Mouse (Mus musculus) v-Abl transformed pro-B cells (cell line): ENCODE results near the gene 2010111I01Rik.

Experiments used
- in situ Hi-C, 2 experiments: fragments of 400-800 bp; cut with MboI; formaldehyde crosslinking; loops; one replicate each; pipeline ENCODE4 v1.15.1; 2025; ENCODE audit not compliant: unreplicated experiment in 2 of 2

Gene 2010111I01Rik

DNA sequence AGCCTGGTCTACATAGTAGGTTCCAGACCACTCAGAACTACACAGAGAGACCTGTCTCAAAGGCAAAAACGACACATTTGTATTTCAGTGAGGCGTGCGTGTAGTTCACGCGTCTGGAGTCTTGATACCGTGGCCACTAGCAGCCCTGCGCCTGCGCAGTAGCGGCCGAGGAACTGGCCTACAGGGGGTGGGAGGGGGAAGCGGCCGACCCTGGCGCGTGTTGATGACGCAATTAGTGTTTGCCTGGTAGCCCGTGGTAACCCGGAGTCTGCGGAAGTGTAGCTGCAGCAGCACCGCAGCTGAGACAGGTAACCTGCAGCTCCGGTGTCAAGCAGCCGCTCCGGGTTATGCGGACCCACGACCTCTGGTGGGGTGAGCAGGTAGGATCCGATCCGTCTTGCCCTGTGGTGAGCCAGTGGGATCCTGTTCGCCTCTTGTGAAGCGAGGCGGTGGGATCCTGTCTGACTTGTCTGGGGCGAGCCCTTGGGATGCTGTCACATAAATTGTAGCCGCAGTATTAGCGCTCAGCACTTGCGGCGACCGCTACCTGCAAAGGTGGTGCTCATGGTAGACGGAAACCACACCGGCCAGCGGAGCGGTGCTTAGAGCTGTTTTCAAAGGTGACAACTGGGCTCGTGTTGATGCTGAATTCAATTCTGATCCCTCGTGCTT is at the start of gene 2010111I01Rik:
TSS of gene 2010111I01Rik (plus strand) at position 254 of the 672 bp plus-strand sequence.
- in situ Hi-C loops, result no loop called here

DNA sequence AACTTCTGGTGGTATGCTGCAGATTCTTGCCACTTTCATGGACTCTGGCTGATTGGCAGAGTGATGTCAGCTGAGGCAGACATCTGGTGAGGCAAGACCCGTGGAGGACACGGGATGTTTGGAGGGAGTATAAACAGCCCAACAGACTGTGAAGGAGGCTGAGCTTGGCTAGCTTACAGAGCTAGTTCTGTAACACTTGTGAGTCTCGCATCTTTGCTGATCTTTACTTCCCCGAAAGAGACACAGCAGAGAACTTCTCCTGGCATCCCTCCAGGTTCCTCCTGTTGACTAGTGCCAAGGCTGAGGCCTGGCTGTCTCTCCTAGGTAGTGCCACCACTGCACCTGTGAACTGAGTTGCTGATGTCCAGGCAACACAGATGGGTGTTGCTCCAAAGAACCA is 48.0 kb upstream of the 2010111I01Rik start:
- in situ Hi-C loops, result loop anchor here (5.0 to 25.0 kb wide), 5 partner anchors 452 to 1121 kb away; partner anchors contain the start of genes Ercc6l2 (in 2 of the 2) and Gm49359 (in 1 of the 2)

DNA sequence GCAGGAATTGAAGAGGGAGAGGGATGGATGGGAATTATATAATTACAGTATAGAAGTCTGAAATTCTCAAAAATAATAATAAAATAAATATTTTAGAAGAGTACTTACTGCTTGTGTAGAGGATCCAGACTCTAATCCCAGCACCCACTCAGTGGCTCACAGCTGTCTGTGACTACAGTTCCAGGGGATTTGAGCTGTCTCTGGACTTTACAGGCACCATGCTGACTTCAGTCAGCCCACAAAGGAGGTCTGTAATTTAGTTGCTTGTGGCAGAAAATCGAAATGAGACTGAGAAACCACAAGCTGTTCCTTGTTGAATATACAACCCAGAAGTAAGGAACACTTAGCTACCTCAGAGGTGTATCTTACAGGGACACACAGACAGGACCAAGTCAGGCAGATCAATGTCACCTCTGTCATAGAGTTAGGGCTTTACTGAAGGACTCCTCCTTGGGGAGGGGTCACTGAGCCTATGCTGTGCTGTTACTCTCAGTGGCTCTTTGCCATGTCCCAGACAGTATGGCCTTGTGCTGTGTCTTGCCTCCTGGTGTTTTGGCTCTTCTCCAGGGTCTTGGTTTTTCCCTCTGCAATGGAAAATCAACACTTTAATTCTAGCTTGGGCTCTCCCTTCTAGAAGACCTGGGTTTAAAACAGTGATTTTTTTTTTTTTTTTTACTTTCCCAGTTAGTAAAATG is 47.1 kb upstream of the 2010111I01Rik start:
- in situ Hi-C loops, result loop anchor here (5.0 to 25.0 kb wide), 5 partner anchors 453 to 1120 kb away; partner anchors contain the start of genes Ercc6l2 (in 2 of the 2) and Gm49359 (in 1 of the 2)

DNA sequence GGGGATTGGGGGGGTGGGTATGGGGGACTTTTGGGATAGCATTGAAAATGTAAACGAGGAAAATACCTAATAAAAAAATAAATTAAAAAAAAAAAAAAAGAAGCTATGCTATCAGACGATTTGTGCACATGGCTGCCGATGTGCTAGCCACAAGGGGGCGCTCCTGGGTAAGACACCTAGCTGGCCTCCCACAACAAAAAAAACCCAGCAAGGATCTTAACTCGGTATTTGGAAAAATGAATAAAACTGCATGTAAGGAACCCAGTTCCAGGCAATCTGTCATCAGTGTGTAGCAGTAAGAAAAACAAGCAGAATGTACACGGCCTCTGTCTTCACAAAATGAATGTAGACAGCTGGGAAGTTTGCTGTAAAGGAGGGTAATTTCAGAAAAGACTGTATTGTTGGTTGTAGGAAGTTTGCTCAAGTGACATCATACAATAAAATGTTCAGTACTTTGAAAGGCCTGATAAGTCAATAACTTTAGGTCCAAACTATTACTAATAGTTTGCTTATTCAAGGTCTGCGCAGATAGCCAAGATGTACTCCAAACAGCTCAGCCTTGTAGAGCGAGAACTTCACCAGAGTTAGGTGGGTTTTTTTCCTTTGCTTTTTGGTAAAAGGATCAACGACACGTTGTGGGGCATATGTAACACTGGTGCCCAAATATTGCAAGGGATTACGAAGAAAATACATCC is 44.9 kb upstream of the 2010111I01Rik start:
- in situ Hi-C loops, result loop anchor here (5.0 to 25.0 kb wide), 6 partner anchors 455 to 1118 kb away; partner anchors contain the start of genes Ercc6l2 (in 2 of the 2) and Gm49359 (in 1 of the 2)

DNA sequence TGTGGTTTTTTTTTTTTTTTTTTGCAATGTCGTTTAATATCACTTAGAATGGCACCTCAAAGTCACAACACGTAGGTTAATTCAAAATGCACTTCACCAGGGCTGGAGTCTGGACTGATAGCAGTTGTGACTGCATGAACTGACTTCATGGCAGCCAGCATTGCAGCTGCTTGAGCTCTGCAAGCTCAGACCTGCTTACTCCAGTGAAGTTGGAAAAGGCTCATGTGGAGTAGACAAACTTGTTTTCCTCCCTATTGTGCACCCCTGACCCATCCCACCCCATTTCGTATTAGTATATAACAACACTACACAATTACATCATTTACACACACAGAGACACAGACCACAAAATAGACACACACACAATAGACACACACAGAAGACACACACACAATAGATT is 42.0 kb upstream of the 2010111I01Rik start:
- in situ Hi-C loops, result loop anchor here (5.0 to 25.0 kb wide), 5 partner anchors 615 to 1115 kb away; partner anchors contain the start of gene Ercc6l2 (in 2 of the 2)

DNA sequence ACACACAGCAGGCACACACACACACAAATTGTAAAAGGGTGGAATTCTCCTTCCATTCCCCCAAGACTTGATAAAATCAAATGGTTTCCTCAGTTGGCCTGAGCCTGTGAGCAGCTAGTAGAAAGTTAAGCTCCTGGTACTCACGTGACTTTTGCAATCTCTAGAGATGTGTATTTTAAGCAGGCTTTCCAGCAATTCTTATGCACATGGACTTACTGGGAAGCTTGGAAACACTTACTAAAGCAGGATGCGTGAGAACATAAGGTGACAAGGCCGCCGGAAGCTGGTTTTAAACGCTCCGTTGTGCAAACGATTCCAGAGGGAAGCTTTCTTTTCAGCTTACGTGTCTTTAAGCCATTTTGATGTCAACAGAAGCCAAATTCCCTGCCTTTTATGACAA is 41.5 kb upstream of the 2010111I01Rik start:
- in situ Hi-C loops, result loop anchor here (5.0 to 25.0 kb wide), 5 partner anchors 614 to 1114 kb away; partner anchors contain the start of gene Ercc6l2 (in 2 of the 2)

DNA sequence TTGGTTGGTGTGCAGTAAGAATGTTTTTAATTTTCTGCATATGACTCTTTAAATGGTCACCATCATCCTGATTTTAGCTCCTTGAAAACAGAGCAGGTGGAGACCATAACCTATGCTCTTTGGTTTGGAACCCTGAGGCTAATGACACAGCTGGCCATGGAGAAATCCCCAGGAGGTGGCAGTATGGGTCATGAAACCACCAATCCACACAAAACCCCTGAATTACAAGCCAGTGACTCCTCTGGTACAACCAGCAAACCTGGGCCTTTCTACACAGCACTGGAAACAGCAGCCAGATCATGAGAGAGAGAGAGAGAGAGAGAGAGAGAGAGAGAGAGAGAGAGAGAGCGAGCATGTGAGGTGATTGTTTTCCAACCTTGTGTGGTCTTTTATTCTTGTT is 38.2 kb upstream of the 2010111I01Rik start:
- in situ Hi-C loops, result loop anchor here (5.0 to 10.0 kb wide), 6 partner anchors 121 to 768 kb away; no protein-coding TSS in a partner anchor

DNA sequence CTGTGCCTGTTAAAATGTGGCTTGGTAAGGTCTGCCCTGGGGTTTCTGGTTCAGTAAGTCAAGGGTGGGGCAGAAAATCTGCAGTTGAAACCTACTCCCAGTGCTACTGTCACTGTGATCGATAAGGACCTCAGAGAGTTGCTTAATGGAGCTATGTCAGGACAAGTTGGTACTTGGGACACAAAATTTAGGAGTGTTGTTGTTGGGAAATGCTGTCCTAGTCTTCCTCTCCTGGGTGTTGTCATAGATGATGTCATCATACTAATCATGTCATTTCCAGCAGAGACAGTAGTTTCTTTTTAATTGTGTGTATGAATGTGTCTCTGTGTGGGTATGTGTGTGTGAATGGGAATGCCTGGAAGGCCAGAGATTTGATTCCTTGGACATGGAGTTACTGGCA is 37.2 kb upstream of the 2010111I01Rik start:
- in situ Hi-C loops, result loop anchor here (5.0 to 10.0 kb wide), 6 partner anchors 120 to 767 kb away; no protein-coding TSS in a partner anchor

DNA sequence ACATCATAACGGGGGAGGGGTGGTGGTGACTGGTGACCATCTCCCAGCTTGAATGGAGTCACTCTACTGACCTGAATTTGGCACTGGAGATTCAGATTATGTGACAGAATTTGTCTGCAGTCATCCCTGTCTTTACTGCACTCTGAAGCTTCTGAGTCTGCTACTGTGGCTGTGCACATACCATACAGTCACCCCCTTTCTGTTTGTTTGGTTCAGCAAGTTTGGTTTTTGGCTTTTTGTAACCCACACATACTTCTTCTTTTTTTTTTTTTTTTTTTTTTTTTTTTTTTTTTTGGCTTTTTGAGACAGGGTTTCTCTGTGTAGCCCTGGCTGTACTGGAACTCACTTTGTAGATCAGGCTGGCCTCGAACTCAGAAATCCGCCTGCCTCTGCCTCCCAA is 35.5 kb upstream of the 2010111I01Rik start:
- in situ Hi-C loops, result loop anchor here (5.0 to 10.0 kb wide), 6 partner anchors 118 to 766 kb away; no protein-coding TSS in a partner anchor

DNA sequence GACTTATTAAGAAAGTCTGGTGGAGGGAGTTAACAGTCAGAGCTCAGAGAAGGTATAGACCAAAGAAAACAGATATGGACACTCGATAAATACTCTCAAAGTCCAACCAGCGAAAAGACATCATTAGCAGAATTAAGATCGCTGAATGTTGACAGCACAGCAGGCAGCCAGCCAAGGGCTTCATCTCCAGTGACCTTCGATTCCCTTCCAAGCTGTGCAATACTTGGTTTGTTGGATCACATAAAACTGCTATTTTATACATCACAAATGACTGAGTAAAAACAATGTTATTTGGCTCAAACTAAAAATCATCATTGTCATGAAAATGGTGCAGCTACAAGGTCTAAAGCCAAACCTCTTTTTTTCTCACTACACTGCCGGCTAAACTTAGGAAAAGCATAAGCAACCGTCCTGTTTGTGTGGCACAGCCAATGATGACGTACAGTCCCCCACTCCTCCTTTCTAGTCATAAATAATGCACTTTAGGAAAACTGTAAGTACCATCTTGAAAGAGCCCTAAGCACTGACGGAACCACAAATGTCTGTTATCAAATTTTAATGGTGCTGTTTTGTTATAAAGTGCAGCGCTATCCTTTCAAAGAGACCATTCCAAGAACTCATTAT is 34.8 kb upstream of the 2010111I01Rik start:
- in situ Hi-C loops, result loop anchor here (5.0 to 10.0 kb wide), 6 partner anchors 117 to 765 kb away; no protein-coding TSS in a partner anchor

DNA sequence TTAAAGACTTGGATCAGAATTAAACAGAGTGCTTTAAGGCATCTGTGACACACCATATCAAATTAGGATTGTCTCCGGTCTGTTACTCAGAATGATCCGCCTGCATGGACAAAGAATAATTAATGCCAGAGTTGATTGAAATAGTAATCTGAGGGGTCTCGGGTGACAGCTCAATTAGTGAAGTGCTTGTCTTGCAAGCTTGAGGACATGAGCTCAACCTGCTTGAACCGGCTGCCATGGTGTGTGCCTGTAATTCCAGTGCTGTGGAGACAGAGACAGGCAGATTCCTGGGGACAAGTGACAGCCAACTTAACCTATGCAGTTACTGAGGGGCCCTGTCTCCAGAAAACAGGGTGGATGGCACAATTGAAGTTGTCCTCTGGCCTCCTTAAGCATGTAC is 32.2 kb upstream of the 2010111I01Rik start:
- in situ Hi-C loops, result no loop called here

DNA sequence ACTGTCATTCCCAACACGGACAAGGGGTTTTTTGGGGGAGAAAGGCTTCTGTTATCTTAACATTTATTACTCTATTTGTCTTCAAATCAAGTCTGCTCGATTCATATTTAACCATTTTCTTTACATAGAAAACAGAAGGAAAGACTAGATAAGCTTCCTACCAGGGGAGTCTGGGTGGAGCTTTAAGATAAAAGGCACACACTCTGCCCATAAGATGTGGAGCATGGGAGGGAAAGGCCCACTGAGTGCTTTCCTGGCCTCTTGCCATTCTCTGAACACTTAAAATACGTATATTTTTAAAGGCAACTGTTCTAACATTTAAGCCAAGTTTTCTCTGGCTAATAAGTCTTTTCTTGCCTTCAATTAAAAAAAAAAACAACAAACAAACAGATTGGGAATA is 25.3 kb upstream of the 2010111I01Rik start:
- in situ Hi-C loops, result no loop called here

DNA sequence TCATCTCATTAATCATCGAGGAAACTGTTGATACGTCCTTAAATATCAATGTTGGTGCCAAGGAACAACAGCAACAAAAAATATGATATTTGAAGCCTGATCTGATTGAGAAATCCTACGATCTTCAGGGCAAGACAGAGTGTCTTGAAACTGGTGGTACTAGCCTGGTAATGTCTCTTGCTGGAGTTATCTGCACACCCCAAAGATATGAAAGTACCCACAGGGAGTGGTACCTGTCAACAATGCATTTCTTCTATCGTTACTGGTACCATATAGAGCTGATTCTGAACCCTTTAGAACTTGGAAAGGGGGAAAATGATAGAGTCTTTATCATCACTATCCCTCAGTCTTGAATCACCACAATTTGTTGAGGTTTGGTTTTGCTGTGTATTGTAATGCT is 24.9 kb upstream of the 2010111I01Rik start:
- in situ Hi-C loops, result no loop called here

DNA sequence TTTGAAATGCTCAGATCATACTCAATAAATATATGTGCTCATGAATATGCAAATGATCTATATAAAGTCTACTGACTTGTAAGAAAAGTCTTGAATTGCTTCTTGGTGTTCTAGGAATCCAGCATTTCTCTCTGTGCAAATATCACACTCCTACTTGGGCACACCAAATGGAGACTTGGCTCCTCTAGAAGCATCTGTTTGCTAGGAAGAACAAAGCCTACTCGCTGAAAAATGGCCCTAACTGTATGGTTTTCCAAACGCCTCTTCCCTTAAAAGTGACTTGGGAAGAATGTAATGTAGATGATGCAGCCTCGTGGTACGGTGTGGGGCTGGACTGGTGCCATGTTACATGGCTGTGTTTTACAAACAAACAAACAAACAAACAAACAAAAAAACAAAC is 24.0 kb upstream of the 2010111I01Rik start:
- in situ Hi-C loops, result no loop called here

DNA sequence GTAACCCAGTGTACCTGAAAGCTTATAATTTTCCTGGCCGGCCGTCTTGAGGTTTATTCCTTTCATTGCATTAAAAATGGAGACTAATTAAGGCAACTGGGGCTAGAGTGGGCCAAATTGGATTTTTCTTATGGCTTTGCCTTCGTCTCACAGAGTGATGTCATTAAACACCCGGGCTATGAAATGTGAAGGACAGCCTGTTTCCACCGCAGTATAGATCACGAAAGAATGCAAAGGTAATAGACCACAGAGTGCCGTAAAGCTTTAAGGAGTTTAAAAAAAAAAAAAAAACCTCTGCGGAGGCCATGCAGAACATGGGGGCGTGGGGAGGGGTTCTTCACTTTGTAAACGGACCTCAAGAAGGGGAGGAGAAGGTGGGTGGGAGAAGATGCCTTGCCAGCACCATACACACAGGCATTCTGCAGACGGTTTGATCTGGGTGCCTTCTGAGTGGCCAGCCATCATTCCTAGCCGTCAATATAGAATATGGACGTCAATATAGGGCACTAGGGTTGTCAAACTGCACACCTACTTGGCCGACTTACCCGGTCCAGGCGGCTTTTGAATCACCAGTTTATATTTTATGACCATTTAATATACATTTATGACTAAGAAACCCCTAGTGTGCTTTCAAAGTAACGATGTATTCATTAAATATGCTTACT is 23.2 kb upstream of the 2010111I01Rik start:
- in situ Hi-C loops, result no loop called here

DNA sequence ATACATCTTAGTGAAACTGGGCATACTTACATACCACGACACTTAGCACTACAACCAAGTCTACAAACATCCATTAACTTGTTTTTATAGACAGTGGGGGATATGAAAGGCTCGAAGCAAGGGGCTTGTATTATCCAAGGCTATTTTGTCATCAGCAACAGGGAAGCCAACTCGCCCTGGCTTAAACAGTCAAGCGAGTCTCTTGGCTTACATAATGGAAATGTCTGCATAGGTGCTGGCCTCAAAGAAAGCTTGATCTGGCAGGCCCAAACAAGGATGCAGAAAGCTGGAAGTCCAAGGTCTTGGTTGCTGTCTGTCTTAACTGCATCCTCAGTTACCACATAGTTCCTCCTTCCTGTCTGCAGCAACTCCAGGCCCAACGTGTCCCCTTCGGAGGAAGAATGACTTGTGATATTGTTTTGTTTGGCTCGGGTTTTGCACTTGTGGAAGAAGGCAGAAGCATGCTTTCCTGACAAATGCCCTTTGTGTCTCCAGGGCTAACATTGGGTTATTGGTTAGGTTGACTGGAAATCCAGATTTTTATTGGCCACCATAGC is 21.3 kb upstream of the 2010111I01Rik start:
- in situ Hi-C loops, result no loop called here

DNA sequence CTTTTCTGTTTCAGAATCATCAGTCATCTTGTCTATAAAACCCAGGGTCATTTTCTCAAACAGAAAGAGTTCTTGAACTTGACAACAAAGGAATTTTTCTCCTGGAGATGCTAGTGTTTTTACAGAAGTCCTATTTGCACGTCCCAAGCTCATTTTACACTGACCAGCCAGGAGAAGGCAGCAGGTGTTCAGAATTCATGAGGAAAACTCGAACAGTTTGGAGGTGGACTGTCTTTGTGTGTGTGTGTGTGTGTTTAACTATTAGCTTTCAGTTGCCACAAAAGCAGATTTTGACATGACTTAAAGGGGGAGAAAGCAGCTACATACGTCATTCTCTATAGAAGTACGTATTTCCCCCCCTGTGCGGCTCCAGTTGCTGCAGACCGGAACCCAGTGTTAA is 20.6 kb upstream of the 2010111I01Rik start:
- in situ Hi-C loops, result no loop called here

DNA sequence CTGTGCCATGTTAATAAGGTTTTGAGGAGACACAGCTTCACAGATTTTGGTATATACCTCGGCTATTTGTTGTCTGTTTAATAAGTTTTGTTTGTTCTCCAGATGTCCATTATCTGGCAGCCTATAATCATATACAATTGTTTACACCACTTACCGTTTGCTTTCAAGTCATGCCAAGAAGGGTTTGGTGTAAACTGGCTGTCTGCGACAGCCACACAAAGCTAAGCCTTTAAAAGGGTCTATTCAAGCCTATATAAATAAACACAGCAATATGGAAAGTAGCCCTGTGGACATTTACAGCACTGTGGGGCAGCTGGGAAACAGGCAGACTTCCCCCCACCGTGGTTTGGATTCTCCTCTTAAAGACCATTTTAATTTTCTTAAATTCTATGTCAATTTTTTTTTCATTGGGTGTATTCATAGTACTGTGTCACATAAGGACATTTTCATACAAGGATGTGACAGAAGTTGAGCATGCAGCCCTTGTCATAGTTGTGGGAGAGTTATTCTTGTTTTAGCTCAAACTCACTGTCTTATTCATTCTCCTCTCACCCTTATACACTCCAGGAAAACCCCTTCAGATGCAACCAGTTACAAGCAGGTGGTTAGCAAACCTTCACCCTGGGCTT is 15.0 kb upstream of the 2010111I01Rik start:
- in situ Hi-C loops, result loop anchor here in 1 of 2 experiments (10.0 kb wide), 1 partner anchor 1205 kb away; the partner anchor contains the start of gene Zfp367

DNA sequence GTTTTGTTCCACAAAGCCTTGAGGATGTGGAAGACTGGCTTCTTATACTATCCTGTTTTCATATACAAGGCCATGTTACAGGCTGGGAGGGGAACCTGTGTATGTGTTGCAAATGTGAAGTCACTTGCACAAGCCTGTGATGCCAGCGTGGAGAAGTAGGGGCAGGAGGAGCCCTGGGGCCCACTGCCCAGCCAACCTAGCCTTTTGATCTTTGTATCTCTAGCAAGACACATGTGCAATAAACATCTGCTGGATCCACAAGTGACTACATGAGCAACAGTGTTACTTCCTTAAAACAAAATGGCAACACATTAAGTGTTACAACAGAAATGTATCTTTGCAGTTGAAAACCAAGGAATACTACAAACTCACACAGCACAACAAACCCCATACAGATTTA is 13.1 kb upstream of the 2010111I01Rik start:
- in situ Hi-C loops, result loop anchor here in 1 of 2 experiments (10.0 kb wide), 1 partner anchor 1203 kb away; the partner anchor contains the start of gene Zfp367
